Mouse (Mus musculus): ENCODE data around the gene Soga1. TPM values are rescaled to one million over a fixed set of nuclear protein-coding genes. Genes with fewer than 3 reads are reported as not detected.

Gene Soga1
- polyA plus RNA-seq, 1 experiment from 2014 or later: 8.1 TPM

DNA sequence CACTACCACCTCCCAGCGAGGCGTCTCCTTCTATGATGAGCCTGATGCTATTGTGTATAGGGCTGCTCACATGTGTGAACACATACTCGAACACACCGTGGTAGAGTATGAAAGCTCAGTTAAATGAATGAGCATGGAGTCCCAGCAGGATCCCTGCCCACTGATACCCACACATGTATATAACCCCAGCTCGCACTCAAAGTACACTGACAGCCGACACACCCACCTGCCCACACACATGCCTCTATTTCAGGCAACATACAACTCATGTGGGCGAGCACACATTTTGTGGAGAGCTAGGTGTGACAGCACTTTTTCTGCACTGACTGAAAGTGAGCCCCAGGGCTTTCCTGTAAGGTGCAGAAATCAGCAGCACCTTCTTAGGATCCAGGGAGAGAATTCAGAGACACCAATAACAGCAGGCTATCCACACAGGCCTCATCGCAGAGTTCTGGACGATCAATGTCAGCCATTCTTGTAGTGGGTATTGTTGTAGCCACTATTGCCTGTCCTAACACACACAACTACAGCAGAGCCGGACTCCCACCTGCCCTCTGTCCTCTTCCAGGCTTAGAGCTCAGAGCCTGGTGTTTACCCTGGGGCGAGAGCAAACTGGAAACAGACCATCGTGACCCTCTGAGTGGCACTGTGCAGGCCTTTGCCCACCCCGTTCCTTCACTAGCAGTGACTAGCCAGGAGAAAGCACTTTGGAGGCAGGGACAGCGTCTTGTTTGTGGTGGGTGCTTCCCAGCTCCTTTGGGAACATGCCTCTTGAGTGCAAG, 8.7 kb upstream of the Soga1 start:
- peaks cover 3% of the 10 kb centered on the region; the same call in 1 of the 2 replicates for H3K4me1 ChIP-seq (ENCODE audit: control insufficient read depth, insufficient read depth, low read length)
- no peak overlapping the region for H3K27ac ChIP-seq (ENCODE audit: low read length)
- H3K4me3 ChIP-seq (ENCODE audit: low read depth, low read length): no peak overlapping the region
- H3K27me3 ChIP-seq (ENCODE audit: control insufficient read depth, insufficient read depth, low read length): no peaks in the 10 kb centered on the region
- 79% methylated on average over 14 of the region's 14 CpGs for WGBS
- no peak overlapping the region for H3K4me2 ChIP-seq (replicated peaks; ENCODE audit: low read depth, low read length)
- no peaks in the 10 kb centered on the region for H3K36me3 ChIP-seq (ENCODE audit: control insufficient read depth, insufficient read depth, low read length)
- H3K9me3 ChIP-seq (ENCODE audit: control insufficient read depth, low read depth, low read length): no peaks in the 10 kb centered on the region
- no peak overlapping the region for H3K9ac ChIP-seq (replicated peaks; ENCODE audit: low read depth, low read length)
- no peak for ATAC-seq (ENCODE audit: insufficient number of reproducible peaks, insufficient read depth, low FRiP score, low read depth)

DNA sequence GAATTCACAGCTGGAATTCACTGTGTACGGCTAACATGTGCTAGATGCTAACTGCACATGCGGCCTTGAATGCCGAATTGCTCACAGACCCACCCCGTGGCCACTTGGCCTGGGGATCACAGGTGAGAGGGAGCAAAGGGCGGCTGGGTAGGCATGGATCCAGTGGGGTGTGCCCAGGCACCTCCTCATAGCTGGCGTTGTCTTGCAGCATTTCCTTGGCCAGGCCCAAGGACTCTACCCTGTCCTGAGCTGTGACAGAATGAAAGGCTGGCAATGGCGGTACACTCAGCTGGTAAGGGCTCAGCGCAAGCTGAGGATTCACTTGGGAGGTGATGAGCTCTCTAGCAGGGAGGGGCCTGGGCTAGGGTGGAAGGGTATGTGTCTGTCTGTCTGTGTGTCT, 7.7 kb upstream of the Soga1 start, which contains the start of gene Tldc2:
TSS of gene Tldc2 (plus strand) at position 260 of the 400 bp plus-strand sequence.
- Histone ChIP-seq H3K27me3 (ENCODE audit: control insufficient read depth, insufficient read depth, low read length) (no peaks in the 10 kb centered on the region), H3K9ac (replicated peaks; ENCODE audit: low read depth, low read length) (no peak within 1 kb of the TSS), H3K9me3 (ENCODE audit: control insufficient read depth, low read depth, low read length) (no peaks in the 10 kb centered on the region), H3K4me3 (ENCODE audit: low read depth, low read length) (no peak within 1 kb of the TSS), H3K4me1 (ENCODE audit: control insufficient read depth, insufficient read depth, low read length) (no peaks in the 10 kb centered on the region; the same call in 1 of the 2 replicates), H3K27ac (ENCODE audit: low read length) (no peak within 1 kb of the TSS), H3K4me2 (replicated peaks; ENCODE audit: low read depth, low read length) (no peak within 1 kb of the TSS), H3K36me3 (ENCODE audit: control insufficient read depth, insufficient read depth, low read length) (no peaks in the 10 kb centered on the region)
- ATAC-seq (ENCODE audit: insufficient number of reproducible peaks, insufficient read depth, low FRiP score, low read depth): no peak
- 88% methylated on average over 8 of the region's 8 CpGs for WGBS

DNA sequence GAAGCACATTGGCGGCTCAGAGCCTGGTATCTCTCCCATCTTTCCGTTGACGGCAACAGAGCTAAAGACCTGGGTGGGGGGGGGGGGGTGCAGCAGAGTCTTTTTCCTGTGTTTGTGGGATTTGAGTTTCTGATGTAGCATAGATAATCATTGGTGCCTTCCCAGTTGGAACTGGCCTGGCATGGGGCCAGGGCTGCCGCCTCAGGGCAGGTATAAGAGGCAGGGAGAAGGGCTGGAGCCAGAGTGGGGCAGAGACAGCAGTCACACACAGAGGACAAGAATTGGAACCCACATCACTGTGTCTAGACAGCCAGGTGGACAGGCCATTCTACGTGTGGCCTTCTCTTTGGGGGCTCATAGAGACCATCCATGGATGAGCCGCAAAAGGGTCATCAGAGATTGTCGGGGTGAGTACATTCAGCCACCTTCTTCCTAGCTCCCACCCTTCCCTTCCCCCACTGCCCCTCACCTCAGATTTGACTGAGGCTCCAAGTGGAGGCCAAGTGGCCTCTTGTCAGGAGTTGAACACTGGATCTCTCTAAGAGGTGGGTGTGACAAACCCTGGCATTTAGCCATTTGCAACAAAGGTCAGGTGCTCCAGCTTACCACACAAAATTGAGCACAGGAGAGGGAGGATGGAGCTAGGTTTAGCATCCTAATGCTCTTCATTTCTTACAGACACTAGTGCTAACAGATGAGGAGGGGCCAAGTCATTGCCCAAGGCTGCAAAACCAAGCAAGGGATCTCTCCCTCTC, 6.0 kb upstream of the Soga1 start:
- ATAC-seq (ENCODE audit: insufficient number of reproducible peaks, insufficient read depth, low FRiP score, low read depth): 0 out of 2 replicates have a peak, but pooled peaks have one; percentile 38
- no peak overlapping the region for H3K9ac ChIP-seq (replicated peaks; ENCODE audit: low read depth, low read length)
- no peaks in the 10 kb centered on the region for H3K9me3 ChIP-seq (ENCODE audit: control insufficient read depth, low read depth, low read length)
- H3K4me3 ChIP-seq (ENCODE audit: low read depth, low read length): no peak overlapping the region
- WGBS: 88% methylated on average over 7 of the region's 7 CpGs
- H3K4me2 ChIP-seq (replicated peaks; ENCODE audit: low read depth, low read length): no peak overlapping the region
- no peaks in the 10 kb centered on the region; the same call in 1 of the 2 replicates for H3K4me1 ChIP-seq (ENCODE audit: control insufficient read depth, insufficient read depth, low read length)
- H3K27me3 ChIP-seq (ENCODE audit: control insufficient read depth, insufficient read depth, low read length): no peaks in the 10 kb centered on the region
- H3K27ac ChIP-seq (ENCODE audit: low read length): no peak overlapping the region
- no peaks in the 10 kb centered on the region for H3K36me3 ChIP-seq (ENCODE audit: control insufficient read depth, insufficient read depth, low read length)

- H3K9me3 ChIP-seq (ENCODE audit: control insufficient read depth, low read depth, low read length): no peaks in the 10 kb centered on the region
- ATAC-seq (ENCODE audit: insufficient number of reproducible peaks, insufficient read depth, low FRiP score, low read depth): no peak
- no peak overlapping the region for H3K4me2 ChIP-seq (replicated peaks; ENCODE audit: low read depth, low read length)
- no peak overlapping the region for H3K9ac ChIP-seq (replicated peaks; ENCODE audit: low read depth, low read length)
- 28% methylated on average over 7 of the region's 7 CpGs for WGBS
- H3K4me1 ChIP-seq (ENCODE audit: control insufficient read depth, insufficient read depth, low read length): peaks cover 9% of the 10 kb centered on the region
- no peak overlapping the region for H3K4me3 ChIP-seq (ENCODE audit: low read depth, low read length)
- H3K27ac ChIP-seq (ENCODE audit: low read length): no peak overlapping the region
- H3K27me3 ChIP-seq (ENCODE audit: control insufficient read depth, insufficient read depth, low read length): no peaks in the 10 kb centered on the region
- H3K36me3 ChIP-seq (ENCODE audit: control insufficient read depth, insufficient read depth, low read length): no peaks in the 10 kb centered on the region
Measured at GRCm38 (mm10) chr2:157081960-157082359, 2.9 kb upstream of the Soga1 start.

DNA sequence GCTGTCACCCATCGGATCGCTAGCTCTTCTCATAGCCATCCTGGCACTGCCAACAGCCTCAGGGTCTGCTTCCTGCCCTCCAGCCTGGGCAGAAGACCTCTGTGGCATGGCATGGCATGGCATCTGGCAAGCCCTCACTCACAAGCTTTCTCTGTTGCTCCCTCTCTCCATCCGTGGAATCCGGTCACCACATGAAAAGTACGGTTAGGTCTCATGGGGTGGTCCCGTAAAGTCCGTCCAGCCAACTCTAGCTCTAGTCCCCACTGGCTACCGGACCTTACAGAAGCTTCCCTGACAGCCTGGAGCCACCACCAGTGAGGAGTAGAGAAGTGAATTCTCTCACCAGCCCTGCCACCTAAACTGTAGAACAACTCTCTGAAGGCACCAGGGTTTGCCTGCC, 2.3 kb upstream of the Soga1 start:
- 94% methylated on average over 8 of the region's 8 CpGs for WGBS

DNA sequence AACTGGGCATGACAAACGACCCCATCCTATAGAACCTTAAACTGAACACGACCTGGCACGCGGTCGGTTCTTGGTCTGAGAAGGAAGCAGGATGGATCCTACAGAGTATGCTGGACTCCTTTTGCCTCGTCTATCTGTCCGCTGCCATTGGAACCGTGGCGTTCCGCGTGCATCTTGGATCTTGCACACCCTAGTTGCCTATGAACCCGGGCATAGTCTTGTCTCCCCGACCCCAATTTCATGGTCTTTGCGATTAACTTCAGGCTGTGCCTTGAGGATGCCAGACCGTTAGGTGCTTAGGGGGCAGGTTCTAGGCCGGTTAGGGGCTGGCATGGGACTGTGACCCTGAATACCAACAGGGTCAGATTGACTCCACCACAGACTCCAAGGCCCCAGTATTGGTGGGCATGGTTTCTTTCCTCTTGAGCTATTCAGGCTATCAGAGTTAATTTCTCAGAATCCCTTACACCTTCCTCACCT, 687 bp upstream of the Soga1 start:
- H3K27ac ChIP-seq (ENCODE audit: low read length): peak overlapping the region; percentile 94
- no peaks in the 10 kb centered on the region for H3K36me3 ChIP-seq (ENCODE audit: control insufficient read depth, insufficient read depth, low read length)
- no peaks in the 10 kb centered on the region for H3K27me3 ChIP-seq (ENCODE audit: control insufficient read depth, insufficient read depth, low read length)
- no peak for ATAC-seq (ENCODE audit: insufficient number of reproducible peaks, insufficient read depth, low FRiP score, low read depth)
- H3K4me3 ChIP-seq (ENCODE audit: low read depth, low read length): peak overlapping the region; percentile 94
- H3K9me3 ChIP-seq (ENCODE audit: control insufficient read depth, low read depth, low read length): no peaks in the 10 kb centered on the region
- peak overlapping the region; percentile 92 for H3K4me2 ChIP-seq (replicated peaks; ENCODE audit: low read depth, low read length)
- 10% methylated on average over 16 of the region's 16 CpGs for WGBS
- H3K4me1 ChIP-seq (ENCODE audit: control insufficient read depth, insufficient read depth, low read length): peaks cover 32% of the 10 kb centered on the region
- H3K9ac ChIP-seq (replicated peaks; ENCODE audit: low read depth, low read length): peak overlapping the region; percentile 95

More for the DNA sequence above, 2.3 kb upstream of the Soga1 start:
- Histone ChIP-seq H3K4me3 (ENCODE audit: low read depth, low read length) (no peak overlapping the region), H3K9me3 (ENCODE audit: control insufficient read depth, low read depth, low read length) (no peaks in the 10 kb centered on the region), H3K9ac (replicated peaks; ENCODE audit: low read depth, low read length) (no peak overlapping the region), H3K27me3 (ENCODE audit: control insufficient read depth, insufficient read depth, low read length) (no peaks in the 10 kb centered on the region), H3K4me1 (ENCODE audit: control insufficient read depth, insufficient read depth, low read length) (peaks cover 16% of the 10 kb centered on the region), H3K27ac (ENCODE audit: low read length) (no peak overlapping the region), H3K4me2 (replicated peaks; ENCODE audit: low read depth, low read length) (no peak overlapping the region), H3K36me3 (ENCODE audit: control insufficient read depth, insufficient read depth, low read length) (no peaks in the 10 kb centered on the region)
- ATAC-seq (ENCODE audit: insufficient number of reproducible peaks, insufficient read depth, low FRiP score, low read depth): no peak

- Histone ChIP-seq H3K4me2 (replicated peaks; ENCODE audit: low read depth, low read length) (peak overlapping the region; percentile 92), H3K27me3 (ENCODE audit: control insufficient read depth, insufficient read depth, low read length) (no peaks in the 10 kb centered on the region), H3K36me3 (ENCODE audit: control insufficient read depth, insufficient read depth, low read length) (no peaks in the 10 kb centered on the region), H3K9me3 (ENCODE audit: control insufficient read depth, low read depth, low read length) (no peaks in the 10 kb centered on the region), H3K27ac (ENCODE audit: low read length) (peak overlapping the region; percentile 94), H3K4me1 (ENCODE audit: control insufficient read depth, insufficient read depth, low read length) (peaks cover 47% of the 10 kb centered on the region), H3K4me3 (ENCODE audit: low read depth, low read length) (peak overlapping the region; percentile 94), H3K9ac (replicated peaks; ENCODE audit: low read depth, low read length) (peak overlapping the region; percentile 95)
- WGBS: under 1% methylated on average over 75 of the region's 79 CpGs
- peak; percentile 16; the same call in 1 of the 2 replicates for ATAC-seq (ENCODE audit: insufficient number of reproducible peaks, insufficient read depth, low FRiP score, low read depth)
Measured at GRCm38 (mm10) chr2:157078059-157078792, 828 bp downstream of the Soga1 start.

DNA sequence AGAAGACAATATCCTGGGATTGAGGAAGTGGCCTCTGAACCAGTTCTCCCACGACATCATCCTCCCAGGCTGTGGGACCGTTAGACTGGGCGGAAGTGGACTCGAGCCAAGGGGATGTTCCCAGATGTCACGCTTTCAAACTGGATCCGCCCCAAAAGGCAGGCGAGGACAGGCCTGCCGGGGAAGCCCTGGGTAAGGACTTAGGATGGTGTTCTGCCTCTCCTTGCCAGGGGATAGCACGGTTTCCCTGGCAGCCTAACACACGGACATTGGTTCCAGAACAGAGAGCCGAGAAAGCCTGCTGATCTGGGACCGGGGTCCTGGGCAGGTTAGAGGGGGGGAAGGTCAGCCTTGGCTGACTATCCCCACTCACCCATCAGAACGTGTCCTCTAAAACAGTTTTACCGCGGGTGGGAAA, 1.4 kb downstream of the Soga1 start:
- WGBS: 1% methylated on average over 15 of the region's 15 CpGs
- Histone ChIP-seq H3K4me1 (ENCODE audit: control insufficient read depth, insufficient read depth, low read length) (peaks cover 49% of the 10 kb centered on the region), H3K36me3 (ENCODE audit: control insufficient read depth, insufficient read depth, low read length) (peaks cover 5% of the 10 kb centered on the region; the same call in 1 of the 2 replicates), H3K27me3 (ENCODE audit: control insufficient read depth, insufficient read depth, low read length) (no peaks in the 10 kb centered on the region), H3K4me2 (replicated peaks; ENCODE audit: low read depth, low read length) (peak overlapping the region; percentile 92), H3K4me3 (ENCODE audit: low read depth, low read length) (peak overlapping the region; percentile 94), H3K9ac (replicated peaks; ENCODE audit: low read depth, low read length) (peak overlapping the region; percentile 95), H3K27ac (ENCODE audit: low read length) (peak overlapping the region; percentile 94), H3K9me3 (ENCODE audit: control insufficient read depth, low read depth, low read length) (no peaks in the 10 kb centered on the region)
- ATAC-seq (ENCODE audit: insufficient number of reproducible peaks, insufficient read depth, low FRiP score, low read depth): no peak
